8 mouse cellular contexts compared by ENCODE assay signal in the genomic region with DNA sequence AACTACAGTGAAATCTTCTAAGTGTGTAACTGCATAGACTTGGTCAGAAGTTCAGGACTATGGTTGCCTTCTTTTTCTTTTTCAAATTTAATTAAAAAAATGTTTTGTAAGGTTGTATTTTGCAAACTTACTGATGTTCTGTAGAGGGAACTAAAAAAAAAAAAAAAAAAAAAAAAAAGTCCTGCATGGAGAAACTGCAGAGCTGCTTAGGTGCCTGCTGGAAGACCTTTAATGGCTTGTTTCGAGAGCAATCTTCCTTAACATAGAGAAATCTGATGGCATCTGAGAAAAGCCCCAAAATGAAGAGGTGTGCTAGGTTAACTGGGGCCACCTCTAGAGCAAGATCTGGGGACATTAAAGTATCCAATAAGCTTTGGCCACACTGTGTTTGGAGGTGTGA. TPM values are rescaled to one million over a fixed set of nuclear protein-coding genes. Genes with fewer than 3 reads are reported as not detected.
DNase-seq lines count a peak whose midpoint lies in the region; ATAC-seq lines count a peak whose summit lies in the region.

No protein-coding gene starts in this region.

- H3K36me3 ChIP-seq in heart, embryonic 13.5 days = no peaks in the 10 kb centered on the region
- H3K36me3 ChIP-seq in embryonic facial prominence, embryonic 10.5 days (replicated peaks) = peaks cover 7% of the 10 kb centered on the region
- H3K36me3 ChIP-seq in hindbrain, embryonic 13.5 days = no peaks in the 10 kb centered on the region
- H3K36me3 ChIP-seq in midbrain, embryonic 10.5 days = peaks cover 11% of the 10 kb centered on the region; the same call in 1 of the 2 replicates

- H3K27me3 ChIP-seq in heart, embryonic 13.5 days (replicated peaks) = 0 out of 2 replicates have a peak, but pooled peaks cover 2% of the 10 kb centered on the region
- H3K27me3 ChIP-seq in embryonic facial prominence, embryonic 10.5 days (replicated peaks; ENCODE audit: low read depth, poor library complexity, severe bottlenecking) = peaks cover 11% of the 10 kb centered on the region
- H3K27me3 ChIP-seq in hindbrain, embryonic 13.5 days = 0 out of 2 replicates have a peak, but pooled peaks cover 3% of the 10 kb centered on the region
- peaks cover 21% of the 10 kb centered on the region for H3K27me3 ChIP-seq in midbrain, embryonic 10.5 days (ENCODE audit: low read depth, poor library complexity, severe bottlenecking)

- DNase-seq in heart, adult 8-10 months (ENCODE audit: low spot score) = no peak
- DNase-seq in embryonic facial prominence, embryonic 10.5 days (ENCODE audit: low spot score) = no peak
- DNase-seq in midbrain, embryonic 10.5 days (ENCODE audit: low spot score) = no peak
- DNase-seq in frontal cortex, postnatal 10 days (ENCODE audit: low spot score in 2 of 2) = no peak
- DNase-seq in thymus, postnatal 10 days (ENCODE audit: low spot score in 2 of 2) = no peak

- whole genome bisulfite sequencing in heart, embryonic 13.5 days = 54% methylated on average over 1 of the region's 1 CpGs
- WGBS in embryonic facial prominence, embryonic 10.5 days = 51% methylated on average over 1 of the region's 1 CpGs
- 50% methylated on average over 1 of the region's 1 CpGs for WGBS in hindbrain, embryonic 13.5 days
- WGBS in midbrain, embryonic 10.5 days = 42% methylated on average over 1 of the region's 1 CpGs

- peak overlapping the region; percentile 73 for H3K4me2 ChIP-seq in heart, embryonic 13.5 days
- peak overlapping the region; percentile 67 for H3K4me2 ChIP-seq in hindbrain, embryonic 13.5 days

- no peaks in the 10 kb centered on the region for H3K9me3 ChIP-seq in heart, embryonic 13.5 days
- no peaks in the 10 kb centered on the region for H3K9me3 ChIP-seq in embryonic facial prominence, embryonic 10.5 days
- no peaks in the 10 kb centered on the region for H3K9me3 ChIP-seq in hindbrain, embryonic 13.5 days
- no peaks in the 10 kb centered on the region for H3K9me3 ChIP-seq in midbrain, embryonic 10.5 days (replicated peaks)

- no peak overlapping the region for H3K27ac ChIP-seq in heart, embryonic 13.5 days (replicated peaks)
- H3K27ac ChIP-seq in embryonic facial prominence, embryonic 10.5 days (replicated peaks) = peak overlapping the region; percentile 88; the same call in 1 of the 2 replicates
- H3K27ac ChIP-seq in hindbrain, embryonic 13.5 days = no peak overlapping the region
- H3K27ac ChIP-seq in midbrain, embryonic 10.5 days (replicated peaks) = peak overlapping the region; percentile 90; the same call in 1 of the 2 replicates

- peak overlapping the region; percentile 76 for H3K9ac ChIP-seq in heart, embryonic 13.5 days
- H3K9ac ChIP-seq in hindbrain, embryonic 13.5 days = peak overlapping the region; percentile 78

- H3K4me3 ChIP-seq in heart, embryonic 13.5 days = peak overlapping the region; percentile 63
- H3K4me3 ChIP-seq in embryonic facial prominence, embryonic 10.5 days = peak overlapping the region; percentile 74
- peak overlapping the region; percentile 66 for H3K4me3 ChIP-seq in hindbrain, embryonic 13.5 days
- H3K4me3 ChIP-seq in midbrain, embryonic 10.5 days = peak overlapping the region; percentile 70

- peaks cover 35% of the 10 kb centered on the region for H3K4me1 ChIP-seq in heart, embryonic 13.5 days
- peaks cover 39% of the 10 kb centered on the region for H3K4me1 ChIP-seq in embryonic facial prominence, embryonic 10.5 days
- peaks cover 51% of the 10 kb centered on the region for H3K4me1 ChIP-seq in hindbrain, embryonic 13.5 days (replicated peaks)
- peaks cover 47% of the 10 kb centered on the region for H3K4me1 ChIP-seq in midbrain, embryonic 10.5 days

- no peak for ATAC-seq in heart, embryonic 13.5 days (ENCODE audit: extremely low read depth, insufficient number of reproducible peaks, low FRiP score, low TSS enrichment)
- no peak for ATAC-seq in hindbrain, embryonic 13.5 days (ENCODE audit: low FRiP score)
- no peak for ATAC-seq in megakaryocyte-erythroid progenitor cell, adult 5-6 weeks (replicated peaks; ENCODE audit: low FRiP score, low TSS enrichment, poor library complexity, severe bottlenecking)

RNA-seq across cellular contexts. Expression of a gene that starts 1.4 kb away (rescaled TPM):
- polyA plus RNA-seq in heart, embryonic 13.5 days (2015; fragmentation: Nextera tagmentation; extraction: Ambion mirVana) = 13.6 and 14.4 TPM in 2 replicates
- total RNA-seq in heart, adult 8-10 months (2022) = 1 to 10 TPM; 2.9 to 7.0 (median 5.4) TPM
- polyA plus RNA-seq in embryonic facial prominence, embryonic 10.5 days (2016; fragmentation: Nextera tagmentation; extraction: Ambion mirVana) = 43.9 and 46.4 TPM in 2 replicates
- 26.6 and 33.6 TPM in 2 replicates for polyA plus RNA-seq in hindbrain, embryonic 13.5 days (2015; fragmentation: Nextera tagmentation; extraction: Ambion mirVana)
- 31.4 and 35.8 TPM in 2 replicates for polyA plus RNA-seq in midbrain, embryonic 10.5 days (2016; fragmentation: Nextera tagmentation; extraction: Ambion mirVana)
- total RNA-seq in megakaryocyte-erythroid progenitor cell, adult 5-6 weeks (2014; fragmentation: Nextera tagmentation) = 6.3 and 6.4 TPM in 2 replicates
- 16.2 and 18.6 TPM in 2 replicates for total RNA-seq in megakaryocyte-erythroid progenitor cell, adult 5-6 weeks (2017)

Comparison
In these comparisons a context has a peak if more than half of its experiments do, and no peak if none do; other contexts are left out.
1. H3K27ac ChIP-seq: peak in embryonic facial prominence, embryonic 10.5 days (single experiment) and midbrain, embryonic 10.5 days (single experiment); none in heart, embryonic 13.5 days (single experiment) and hindbrain, embryonic 13.5 days (single experiment).
2. Peak in every context shown above with its lines, with median percentiles within 50 percentile points of each other: H3K4me3 ChIP-seq.